In the genomic region with DNA sequence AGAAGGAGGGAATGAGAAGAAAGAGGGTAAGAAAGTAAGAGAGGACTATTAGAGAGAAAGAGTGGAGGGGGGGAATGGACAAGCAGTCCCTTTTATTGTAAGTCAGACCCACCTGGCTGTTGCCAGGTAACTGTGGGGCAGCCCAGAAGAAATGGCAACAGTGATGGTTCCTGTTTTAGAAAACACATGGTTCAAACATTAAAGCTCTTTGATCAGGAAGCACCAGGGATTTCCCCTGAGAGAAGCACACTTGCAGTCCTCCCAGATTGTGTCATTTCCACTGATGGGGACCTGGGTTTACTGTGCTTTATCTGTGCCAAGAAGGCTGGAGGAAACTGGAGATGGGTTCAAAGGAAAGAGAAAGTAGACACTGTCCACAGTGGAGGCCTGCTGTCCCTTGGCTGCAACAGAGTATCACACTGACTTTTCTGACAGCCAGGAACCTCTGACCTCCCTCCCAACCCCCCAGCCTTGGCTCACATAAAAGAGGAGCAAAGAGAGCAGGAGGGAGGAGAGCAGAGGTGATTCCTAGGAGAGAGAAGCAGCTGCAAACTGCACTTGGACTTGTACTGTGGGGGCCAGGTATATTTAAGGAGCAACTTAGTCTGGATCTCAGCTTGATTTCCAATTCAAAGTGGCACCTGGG, we compare ENCODE assay signal across 9 mouse cellular contexts. TPM values are rescaled to one million over a fixed set of nuclear protein-coding genes. Genes with fewer than 3 reads are reported as not detected.
DNase-seq lines count a peak whose midpoint lies in the region.
"Had no signal": no experiment of that assay in that cellular context is flagged by ENCODE, and none has a peak within 500 bp of the region (broad histone marks: within the 10 kb centered on the region; RNA-seq: fewer than 3 reads in every experiment).

No protein-coding gene starts in this region.

- peak; percentile 19 for DNase-seq in CD4-positive helper T cell, adult 2 months (ENCODE audit: low read depth, low spot score)
- DNase-seq in adipocyte (ENCODE audit: low spot score): peak; percentile 71
- DNase-seq in cerebellum, postnatal 10 days: peak; percentile 3 to 21
- peak; percentile 13 for DNase-seq in gastrocnemius, postnatal 25 days
- DNase-seq in induced T-regulatory cell, adult 2 months (ENCODE audit: low read depth): peak; percentile 32
- DNase-seq in kidney, postnatal 10 days: peak; percentile 7
- DNase-seq in lung, postnatal 10 days: peak; percentile 3

RNA-seq across cellular contexts. Expression of a gene that starts 41.3 kb away (rescaled TPM):
- total RNA-seq in gastrocnemius, postnatal 25 days (2021): 1 to 10 TPM in 1 of 2 experiments, under 1 TPM in 1; 0.27 to 1.3 TPM
- total RNA-seq: layer of hippocampus, postnatal 36 days; left cerebral cortex, postnatal 4 days had no signal

RNA-seq across cellular contexts. Expression of a gene that starts 58.7 kb away (rescaled TPM):
- total RNA-seq in gastrocnemius, postnatal 25 days (2021): 1 to 10 TPM; 2.3 to 3.4 TPM

RNA-seq across cellular contexts. Expression of a gene that starts 58.7 kb away (rescaled TPM):
- under 1 TPM in 1 of 2 experiments, not detected in 1; 0.13 TPM for total RNA-seq in gastrocnemius, postnatal 25 days (2021)
- total RNA-seq: layer of hippocampus, postnatal 36 days had no signal

RNA-seq across cellular contexts. Expression of a gene that starts 58.7 kb away (rescaled TPM):
- total RNA-seq in gastrocnemius, postnatal 25 days (2021): 1 to 10 TPM; 2.8 to 3.3 TPM

Comparison
In these comparisons a context has a peak if more than half of its experiments do, and no peak if none do; other contexts are left out.
1. Peak in every context shown above with its lines: DNase-seq.
2. DNase-seq: peak in every context shown above with its lines; median percentile 71 in adipocyte; 32 in induced T-regulatory cell, adult 2 months; 19 in CD4-positive helper T cell, adult 2 months; 13 in gastrocnemius, postnatal 25 days; 12 in cerebellum, postnatal 10 days; 7 in kidney, postnatal 10 days; 3 in lung, postnatal 10 days.